Mouse (Mus musculus): ENCODE results near the gene Hmx2. TPM values are rescaled to one million over a fixed set of nuclear protein-coding genes. Genes with fewer than 3 reads are reported as not detected.

The Hmx2 gene
- polyA plus RNA-seq, 1 experiment from 2014 or later, result 0.82 TPM

Other genes with a start within 250 kb of the Hmx2 start
- 0.13 TPM in 1 of 2 replicates, not detected in the other for gene Cuzd1, start 226.5 kb upstream of the Hmx2 start, polyA plus RNA-seq (2015; fragmentation: Nextera tagmentation; extraction: Ambion mirVana)
- gene Fam24b, start 219.3 kb upstream of the Hmx2 start, polyA plus RNA-seq (2015; fragmentation: Nextera tagmentation; extraction: Ambion mirVana), result not detected in 2 replicates
- gene Fam24a, start 214.9 kb upstream of the Hmx2 start, polyA plus RNA-seq (2015; fragmentation: Nextera tagmentation; extraction: Ambion mirVana), result not detected in 2 replicates
- 29.0 and 31.1 TPM in 2 replicates for gene 2310057M21Rik, start 186.0 kb upstream of the Hmx2 start, polyA plus RNA-seq (2015; fragmentation: Nextera tagmentation; extraction: Ambion mirVana)
- 56.3 and 57.6 TPM in 2 replicates for gene Pstk, start 177.6 kb upstream of the Hmx2 start, polyA plus RNA-seq (2015; fragmentation: Nextera tagmentation; extraction: Ambion mirVana)
- gene Ikzf5, start 138.3 kb upstream of the Hmx2 start, polyA plus RNA-seq (2015; fragmentation: Nextera tagmentation; extraction: Ambion mirVana), result 9.9 and 10.5 TPM in 2 replicates
- 78.9 and 82.9 TPM in 2 replicates for gene Acadsb, start 138.2 kb upstream of the Hmx2 start, polyA plus RNA-seq (2015; fragmentation: Nextera tagmentation; extraction: Ambion mirVana)
- gene Hmx3, start 5.9 kb upstream of the Hmx2 start, polyA plus RNA-seq (2015; fragmentation: Nextera tagmentation; extraction: Ambion mirVana), result 0.54 and 0.89 TPM in 2 replicates
- gene Bub3, start 11.4 kb downstream of the Hmx2 start, polyA plus RNA-seq (2015; fragmentation: Nextera tagmentation; extraction: Ambion mirVana), result 141 and 157 TPM in 2 replicates